Mouse (Mus musculus): Measurements from ENCODE around the gene Ccdc3.

The Ccdc3 gene

DNA sequence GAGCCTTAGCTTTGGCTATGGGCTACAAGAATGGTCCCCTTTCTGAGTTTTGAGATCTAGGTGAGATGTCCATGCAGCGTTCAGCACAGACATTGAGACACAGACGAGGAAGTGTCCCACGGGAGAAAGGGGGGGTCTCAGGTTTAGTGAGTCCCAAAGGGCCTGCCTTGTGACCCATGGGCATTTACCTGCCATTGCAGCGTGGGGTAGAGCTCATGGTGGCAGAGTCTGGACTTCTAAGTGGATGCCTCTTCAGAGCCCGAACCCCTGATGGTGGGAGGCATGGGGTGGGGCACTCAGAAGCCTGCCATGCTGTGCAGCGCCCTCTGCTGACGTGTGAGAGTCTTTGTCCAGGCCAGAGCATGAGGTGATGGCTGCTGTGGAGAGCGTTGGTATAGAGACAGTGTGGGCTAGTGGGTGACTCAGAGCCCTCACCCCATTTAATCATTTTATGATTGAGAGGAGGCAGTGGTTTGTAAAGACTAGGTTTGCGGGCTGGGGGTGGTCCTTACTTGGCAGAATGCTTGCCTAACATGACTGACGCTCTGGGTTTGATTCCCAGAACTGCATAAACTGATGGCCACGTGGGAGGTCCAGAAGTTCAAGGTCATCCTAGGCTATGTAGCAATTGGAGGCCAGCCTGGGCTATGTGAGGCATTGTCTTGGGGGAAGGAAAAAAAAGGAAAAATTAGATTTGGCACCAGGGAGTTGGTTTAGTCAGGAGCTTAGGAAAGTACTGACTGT is 23.6 kb downstream of the Ccdc3 start:
- DNase-seq = no peak

- no peak for DNase-seq
These were observed 24.5 kb downstream of the Ccdc3 start for GRCm38 (mm10) chr2:5161908-5162674.

- no peak for DNase-seq
These were observed 25.2 kb downstream of the Ccdc3 start for GRCm38 (mm10) chr2:5162756-5163155.

DNA sequence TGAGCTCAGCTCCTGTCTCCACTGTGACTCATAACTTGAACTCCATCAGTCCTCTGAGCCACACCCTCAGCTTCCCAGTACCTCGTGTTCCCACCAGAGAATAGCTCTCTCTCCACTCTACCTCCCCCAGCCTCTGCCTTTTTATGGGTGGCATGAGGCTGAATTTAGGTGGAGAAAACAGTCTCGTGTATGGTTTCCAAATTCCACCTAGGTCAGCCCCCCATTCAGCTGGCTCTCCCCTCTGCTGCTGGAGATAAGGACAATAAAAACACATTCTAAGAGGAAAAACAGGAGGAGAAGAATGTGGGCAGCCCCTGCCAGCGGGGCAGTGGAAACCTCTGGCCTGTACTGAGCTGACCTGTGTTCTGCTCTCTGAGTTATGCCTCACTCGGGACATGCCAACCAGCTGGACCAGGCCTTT is 28.4 kb downstream of the Ccdc3 start:
- DNase-seq = no peak

- no peak for DNase-seq
These were observed 29.2 kb downstream of the Ccdc3 start for GRCm38 (mm10) chr2:5166796-5167195.

DNA sequence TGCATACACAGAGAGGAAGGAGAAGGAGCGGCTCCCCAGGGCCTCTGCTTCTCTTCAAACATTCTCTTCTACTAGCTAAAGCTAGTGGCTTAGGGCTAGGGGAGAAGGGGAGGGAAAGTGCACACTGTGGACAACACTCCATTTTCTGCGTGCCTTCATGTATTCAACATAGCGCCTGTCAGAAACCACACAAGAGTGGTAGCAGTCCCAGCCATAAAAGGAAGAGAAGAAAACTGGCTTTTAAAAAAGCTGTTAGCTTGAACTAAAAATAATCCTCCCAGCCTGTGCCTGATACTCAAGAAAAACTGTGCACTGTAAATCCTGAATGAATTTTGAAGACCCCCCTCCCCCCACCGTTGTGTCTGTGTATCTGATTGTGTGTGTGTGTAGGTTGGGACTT is 33.2 kb downstream of the Ccdc3 start:
- no peak for DNase-seq

DNA sequence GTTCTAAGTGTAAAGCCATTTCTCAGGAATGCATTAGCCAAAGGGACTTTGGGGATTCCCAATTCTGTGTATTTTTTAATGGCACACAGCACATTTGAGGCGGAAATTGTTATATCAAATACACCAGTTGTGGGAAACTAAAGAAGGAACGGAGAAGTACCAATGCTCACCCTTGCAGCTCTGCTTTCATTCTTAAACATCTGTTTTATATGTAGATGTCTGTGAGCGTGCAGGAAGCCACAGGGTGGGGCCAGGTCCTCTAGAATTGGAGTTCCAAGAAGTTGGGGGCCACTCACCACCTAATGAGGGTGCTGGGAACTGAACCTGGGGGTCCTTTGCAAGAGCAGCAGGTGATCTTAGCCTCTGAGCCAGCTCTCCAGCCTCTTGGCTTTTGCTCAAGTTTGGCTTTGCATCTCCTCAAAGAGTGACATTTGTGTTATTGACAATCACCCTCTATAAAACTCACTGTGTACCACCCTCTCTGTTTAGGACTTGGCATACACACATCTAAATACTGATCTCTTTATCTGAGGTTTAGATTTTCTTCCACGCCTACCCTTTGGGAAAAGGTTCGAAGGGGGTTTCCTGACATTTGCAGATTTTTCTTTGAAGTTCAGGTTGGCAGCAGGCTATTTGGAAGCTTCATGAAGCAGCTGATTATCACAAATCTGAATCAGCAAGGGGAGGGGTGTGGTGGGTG is 33.9 kb downstream of the Ccdc3 start:
- no peak for DNase-seq

GRCm38 (mm10) chr2:5172773-5173172 is 35.2 kb downstream of the Ccdc3 start:
- DNase-seq = no peak

- DNase-seq = no peak
These were observed 37.1 kb downstream of the Ccdc3 start for GRCm38 (mm10) chr2:5174716-5175115.

DNA sequence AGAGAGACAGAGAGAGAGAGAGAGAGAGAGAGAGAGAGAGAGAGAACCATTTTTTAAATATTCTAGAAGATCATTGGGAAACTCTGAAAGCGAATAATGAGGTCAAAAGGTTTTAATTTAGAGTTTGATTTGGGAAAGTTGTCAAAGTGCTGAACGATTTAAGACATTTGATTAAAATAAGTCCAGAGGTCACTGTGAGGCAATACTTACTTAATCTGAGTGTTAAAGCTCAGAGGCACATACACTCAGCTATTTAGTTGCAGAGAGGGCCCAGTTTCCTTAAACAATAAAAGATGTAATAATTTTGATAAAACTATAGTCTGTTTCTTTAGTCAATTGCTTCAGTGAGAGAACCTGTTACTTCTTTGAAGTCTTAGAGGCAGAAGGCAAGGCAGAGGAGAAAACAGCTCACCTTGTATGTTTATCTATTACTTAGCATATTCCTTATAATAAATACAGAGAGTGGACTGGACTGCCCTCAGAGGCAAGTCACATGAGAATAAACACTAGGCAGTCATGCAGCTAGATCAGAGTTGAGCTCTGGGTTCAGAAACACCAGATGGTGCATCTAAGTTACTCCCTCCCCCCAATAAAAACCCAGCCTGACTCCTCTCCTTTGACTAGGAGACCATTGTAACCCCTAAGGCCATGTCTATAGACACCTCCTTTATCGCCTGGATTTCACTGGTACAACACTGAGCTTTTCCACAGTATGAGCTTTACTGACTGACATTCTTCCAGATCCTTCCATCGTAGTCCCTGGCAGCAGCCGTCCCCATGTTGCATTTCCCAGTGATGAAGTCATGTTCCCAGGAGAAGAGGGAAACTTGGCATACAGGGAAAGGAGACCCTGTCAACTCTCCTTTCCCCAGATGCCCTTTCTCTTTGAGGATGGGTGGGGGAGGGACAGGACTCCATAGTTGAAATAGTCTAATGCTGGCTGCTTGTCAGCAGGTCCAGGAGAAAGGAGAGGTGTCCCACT is 44.2 kb downstream of the Ccdc3 start:
- DNase-seq = no peak

- no peak for DNase-seq
These were observed 46.6 kb downstream of the Ccdc3 start for GRCm38 (mm10) chr2:5184166-5184565.

DNA sequence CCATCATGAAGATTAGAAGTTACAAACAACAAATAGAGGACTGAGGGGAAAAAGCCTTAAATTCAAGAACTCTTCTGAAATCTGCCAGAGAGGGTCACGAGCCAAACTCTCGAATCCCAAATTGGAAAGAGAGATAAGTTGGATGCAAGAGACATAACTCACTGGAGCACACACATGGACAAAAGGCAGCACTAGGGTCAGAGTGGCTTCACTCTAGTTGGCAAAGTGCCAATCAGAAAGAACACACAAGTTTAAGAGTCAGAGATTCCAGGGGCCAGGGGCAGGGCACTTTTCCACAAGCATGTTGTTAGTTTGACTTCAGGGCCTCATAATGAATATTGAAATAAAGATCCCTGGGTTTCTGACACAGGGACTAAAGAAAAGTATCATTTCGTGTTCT is 48.1 kb downstream of the Ccdc3 start:
- no peak for DNase-seq

- DNase-seq = no peak
These were observed 54.6 kb downstream of the Ccdc3 start for GRCm38 (mm10) chr2:5192156-5192555.

DNA sequence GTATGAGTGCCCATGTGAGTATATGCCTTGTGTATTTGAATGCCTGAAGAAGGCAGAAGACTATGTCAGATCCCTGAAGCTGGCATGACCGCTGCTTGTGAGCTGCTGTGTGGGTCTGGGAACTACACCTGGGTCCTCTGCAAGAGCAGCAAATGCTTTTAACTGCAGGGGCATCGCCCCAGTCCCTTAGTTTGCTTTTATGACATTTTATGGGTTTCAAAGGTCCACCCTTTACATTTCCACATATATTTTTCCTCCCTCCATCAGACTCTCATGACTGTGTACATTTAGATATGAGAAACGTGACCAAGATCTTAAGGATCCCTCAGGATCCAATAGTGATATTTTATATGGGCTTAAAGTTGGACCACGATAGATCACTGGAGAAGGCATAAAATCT is 55.5 kb downstream of the Ccdc3 start:
- no peak for DNase-seq

GRCm38 (mm10) chr2:5194701-5195215 is 57.2 kb downstream of the Ccdc3 start:
- no peak for DNase-seq

DNA sequence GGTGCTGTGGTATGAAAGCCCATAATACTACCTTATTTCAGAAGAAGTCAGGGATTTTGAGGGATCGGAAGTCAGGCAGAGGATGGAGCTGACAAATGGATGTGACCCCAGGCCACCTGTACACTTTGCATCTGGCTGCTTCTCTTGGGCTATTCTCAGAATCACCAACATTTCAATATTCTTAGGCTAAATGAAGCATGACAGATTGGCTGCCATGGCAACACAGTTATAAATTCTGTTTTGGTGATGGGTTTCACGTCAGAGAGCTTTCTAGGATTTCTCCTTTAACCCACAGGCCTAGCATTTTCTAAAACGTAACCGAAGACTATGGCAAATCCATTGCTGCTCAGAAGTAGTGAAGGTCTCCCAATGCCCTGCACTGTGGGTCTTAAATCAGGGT is 59.9 kb downstream of the Ccdc3 start:
- DNase-seq = no peak

DNA sequence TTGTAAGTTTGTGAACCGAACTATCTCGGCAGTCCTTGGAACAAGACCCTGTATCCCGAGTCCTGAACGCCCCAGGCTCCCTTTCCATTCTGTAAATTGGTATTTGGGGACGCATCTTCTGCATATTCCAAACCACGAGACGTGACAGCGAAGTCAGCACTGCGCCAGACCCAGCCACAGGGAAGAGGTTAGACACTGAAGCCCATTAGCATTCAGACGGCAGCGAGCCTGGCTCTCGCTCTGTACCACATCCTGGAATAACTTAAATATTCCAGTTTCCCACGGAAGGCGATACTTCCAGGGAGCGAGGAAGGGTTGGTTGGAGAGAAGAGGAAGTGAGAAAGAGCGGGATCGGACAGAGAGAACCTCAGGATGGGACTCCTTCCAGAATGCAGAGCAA is 61.7 kb downstream of the Ccdc3 start:
- no peak for DNase-seq

- peak; percentile 33 for DNase-seq
These were observed 63.3 kb downstream of the Ccdc3 start for GRCm38 (mm10) chr2:5200817-5201364.

DNA sequence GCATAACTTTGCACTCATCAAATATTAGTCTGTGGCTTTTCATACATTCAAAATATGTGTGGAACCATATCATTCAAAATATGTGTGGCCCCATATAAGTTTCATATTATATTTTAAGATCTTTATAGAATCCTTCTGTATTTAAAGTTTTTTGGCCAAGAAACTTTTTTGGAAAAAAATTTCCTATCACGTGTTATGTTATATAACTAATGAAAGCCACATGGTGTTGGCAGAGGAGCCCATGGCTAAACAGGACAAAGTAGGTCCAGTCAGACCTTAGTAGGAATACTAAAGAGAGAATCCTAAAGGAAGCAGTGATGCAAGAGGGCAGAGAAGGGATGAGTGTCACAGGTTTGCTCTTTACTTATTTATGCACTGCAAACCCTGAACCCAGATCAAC is 65.6 kb downstream of the Ccdc3 start:
- no peak for DNase-seq

DNA sequence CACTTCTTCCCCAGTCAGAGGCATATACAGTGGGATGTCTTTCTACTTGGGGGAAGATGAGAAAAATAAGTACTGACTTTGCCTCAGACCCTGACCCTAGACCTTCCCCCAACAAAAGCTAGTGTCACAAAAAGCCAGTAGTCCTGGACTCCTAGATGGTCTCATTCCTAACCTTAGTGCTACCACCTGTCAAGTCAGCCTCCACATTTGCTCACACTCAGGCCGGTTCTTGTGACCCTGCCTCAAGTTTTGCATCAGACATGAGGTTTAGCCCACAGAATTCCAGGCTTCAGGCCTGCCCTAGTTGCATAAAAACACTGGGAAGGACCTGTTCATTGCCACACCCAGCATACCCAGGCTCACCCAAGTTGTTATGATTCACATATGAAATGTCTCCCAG is 67.4 kb downstream of the Ccdc3 start:
- DNase-seq = no peak

DNA sequence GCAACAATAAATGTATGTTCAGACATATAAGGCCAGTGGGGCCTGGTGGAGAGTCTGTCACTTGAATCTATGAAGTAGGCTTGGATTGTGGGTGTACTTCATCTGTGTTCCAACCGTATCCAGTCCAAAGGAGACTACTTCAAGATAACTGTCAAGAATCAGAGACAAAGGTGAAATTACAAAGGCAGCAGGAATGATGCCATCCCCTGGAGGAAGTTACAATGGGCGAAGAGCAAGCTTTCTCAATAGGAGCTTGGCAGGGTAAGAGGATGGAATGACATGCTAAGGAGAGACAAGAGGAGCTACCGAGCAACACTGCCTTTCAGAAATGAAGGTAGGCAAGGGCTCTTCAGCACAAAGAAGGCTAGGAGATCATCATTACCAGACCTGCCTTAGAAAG is 69.1 kb downstream of the Ccdc3 start:
- DNase-seq = no peak

DNA sequence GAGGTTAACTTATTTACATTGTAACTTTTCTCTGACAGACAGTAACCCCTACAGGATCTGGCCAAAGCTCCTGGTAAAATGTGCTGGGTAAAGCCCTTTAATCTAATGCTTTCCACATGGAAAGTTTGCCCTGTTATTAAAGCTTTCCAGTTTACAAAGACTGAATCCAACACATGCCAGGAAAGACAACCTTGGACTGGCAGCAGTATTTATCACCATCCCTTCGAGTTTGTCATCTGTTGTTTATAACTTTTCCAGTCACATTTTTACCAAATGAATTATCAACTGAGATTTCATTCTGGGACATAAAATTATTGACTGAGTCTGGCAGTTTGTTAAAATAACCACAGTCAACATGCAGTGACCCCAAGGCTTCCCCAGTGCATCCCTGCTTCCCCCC is 77.0 kb downstream of the Ccdc3 start:
- no peak for DNase-seq
